Mouse (Mus musculus) thymus, adult 2 months (tissue): Measurements from ENCODE around the gene Ech1.

Experiments used
- CTCF ChIP-seq: fragments of 200-500 bp; IDR thresholded peaks from 2 replicates; pipeline ENCODE4 v1.5.1; 2012; ENCODE audit warnings: mild to moderate bottlenecking, control low read depth, low read length, moderate library complexity, borderline replicate concordance; ENCODE audit not compliant: control insufficient read depth, poor library complexity, insufficient read depth; ENCODE audit errors: extremely low read depth
- POLR2A ChIP-seq: fragments of 200-500 bp; IDR thresholded peaks from 2 replicates; pipeline ENCODE4 v1.6.1; 2012; ENCODE audit warnings: mild to moderate bottlenecking, low read length, control low read depth, moderate library complexity; ENCODE audit not compliant: control insufficient read depth, poor library complexity, insufficient read depth; ENCODE audit errors: extremely low read depth

- TF ChIP-seq CTCF (no peak; the same call in 1 of the 2 replicates), POLR2A (peak; percentile 79)
Measured at GRCm38 (mm10) chr7:28781261-28781663, 43.8 kb upstream of the Ech1 start.
